Mouse (Mus musculus) neutrophil, adult 65 days (primary cell): ENCODE data around the gene Fnbp4. TPM values are rescaled to one million over a fixed set of nuclear protein-coding genes. Genes with fewer than 3 reads are reported as not detected.

Source experiments
- total RNA-seq: library from RNA; stranded (reverse); gene quantifications from 2 replicates; pipeline ENCODE4 v1.2.4, GENCODE M21; 2023

The Fnbp4 gene
- 144 and 199 TPM in 2 replicates for total RNA-seq

GRCm38 (mm10) chr2:90745053-90745678, at the start of gene Fnbp4:
Gene Fnbp4 (plus strand): TSS chr2:90745370.

GRCm38 (mm10) chr2:90782458-90782857, 37.3 kb downstream of the Fnbp4 start, which contains the start of gene Agbl2:
Gene Agbl2 (plus strand): TSS chr2:90782727.

Other genes starting within 250 kb of the Fnbp4 start
- gene Ptprj, start 164.7 kb upstream of the Fnbp4 start, total RNA-seq, result 92.1 and 96.5 TPM in 2 replicates
- gene Nup160, start 68.2 kb upstream of the Fnbp4 start, total RNA-seq, result 25.3 and 40.3 TPM in 2 replicates
- 0.16 and 0.39 TPM in 2 replicates for gene Agbl2, start 37.4 kb downstream of the Fnbp4 start, total RNA-seq
- 69.2 and 76.2 TPM in 2 replicates for gene Mtch2, start 101.8 kb downstream of the Fnbp4 start, total RNA-seq
- gene C1qtnf4, start 140.5 kb downstream of the Fnbp4 start, total RNA-seq, result not detected in 2 replicates
- 14.4 and 19.7 TPM in 2 replicates for gene Kbtbd4, start 159.4 kb downstream of the Fnbp4 start, total RNA-seq
- 46.2 and 55.8 TPM in 2 replicates for gene Ndufs3, start 159.5 kb downstream of the Fnbp4 start, total RNA-seq
- 29.6 and 40.1 TPM in 2 replicates for gene Celf1, start 195.0 kb downstream of the Fnbp4 start, total RNA-seq